Mouse (Mus musculus) cortical plate, adult 2 months (tissue): ENCODE results near the gene 7420426K07Rik. TPM values are rescaled to one million over a fixed set of nuclear protein-coding genes. Genes with fewer than 3 reads are reported as not detected.

Experiments used
- H3K27ac ChIP-seq: fragments of 200-500 bp; 2 replicates; pipeline ENCODE4 v1.5.1; 2012; ENCODE audit warnings: low read length, control low read depth, inconsistent platforms; ENCODE audit not compliant: insufficient read depth
- H3K4me1 ChIP-seq: fragments of 200-500 bp; 2 replicates; pipeline ENCODE4 v1.6.1; 2011; ENCODE audit warnings: low read length; ENCODE audit not compliant: control insufficient read depth, insufficient read depth
- H3K4me3 ChIP-seq: fragments of 200-500 bp; 2 replicates; pipeline ENCODE4 v1.5.1; 2011; ENCODE audit warnings: mild to moderate bottlenecking, low read length, control low read depth; ENCODE audit not compliant: insufficient read depth
- CTCF ChIP-seq: fragments of 200-500 bp; IDR thresholded peaks from 2 replicates; pipeline ENCODE4 v1.5.1; 2011; ENCODE audit warnings: mild to moderate bottlenecking, control low read depth, low read length; ENCODE audit not compliant: insufficient read depth; ENCODE audit errors: extremely low read depth
- POLR2A ChIP-seq: fragments of 200-500 bp; IDR thresholded peaks from 2 replicates; pipeline ENCODE4 v1.6.1; 2011; ENCODE audit warnings: mild to moderate bottlenecking, low read length, control low read depth; ENCODE audit not compliant: insufficient read depth; ENCODE audit errors: extremely low read depth
- polyA plus RNA-seq: library from polyadenylated mRNA; depleted of rRNA; stranded (reverse); fragments of >200 nt; gene quantifications from 2 replicates; pipeline ENCODE4 v1.2.3, GENCODE M21; 2012; rRNA removed

The 7420426K07Rik gene
- not detected in 2 replicates for polyA plus RNA-seq

DNA sequence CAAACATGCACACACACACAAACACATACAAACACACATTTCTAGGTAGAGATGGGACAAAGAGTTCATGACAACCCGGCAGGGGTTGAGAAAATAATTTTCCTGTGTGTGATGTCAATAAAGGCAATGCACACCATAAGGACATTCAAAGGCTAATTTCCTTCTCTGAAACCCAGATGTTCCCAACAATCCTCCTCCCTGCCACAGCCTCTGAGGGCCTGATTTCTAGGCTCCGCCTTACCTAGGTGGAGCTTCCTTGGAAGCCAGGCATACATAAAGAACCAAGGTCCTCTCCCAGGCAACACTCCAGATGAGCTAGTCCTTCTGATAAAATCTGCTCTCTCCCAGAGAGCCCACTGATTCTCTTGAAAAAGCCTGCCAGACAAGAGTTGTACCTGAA lies at the start of gene 7420426K07Rik:
Gene 7420426K07Rik, plus strand, starts transcription at position 301 of the 400 bp plus-strand sequence.
- no peak within 1 kb of the TSS for H3K27ac ChIP-seq
- TF ChIP-seq POLR2A (no peak), CTCF (no peak)

GRCm38 (mm10) chr9:98856210-98856609 lies 46.7 kb upstream of the 7420426K07Rik start, which contains the start of gene Prr23a2:
Prr23a2 (plus strand) TSS chr9:98856494.
- TF ChIP-seq CTCF (no peak), POLR2A (no peak)
- Histone ChIP-seq H3K27ac (no peak within 1 kb of the TSS), H3K4me1 (no peaks in the 10 kb centered on the region), H3K4me3 (no peak within 1 kb of the TSS)

More for the DNA sequence above, at the start of gene 7420426K07Rik:
- Histone ChIP-seq H3K4me1 (no peaks in the 10 kb centered on the region), H3K4me3 (no peak within 1 kb of the TSS)

DNA sequence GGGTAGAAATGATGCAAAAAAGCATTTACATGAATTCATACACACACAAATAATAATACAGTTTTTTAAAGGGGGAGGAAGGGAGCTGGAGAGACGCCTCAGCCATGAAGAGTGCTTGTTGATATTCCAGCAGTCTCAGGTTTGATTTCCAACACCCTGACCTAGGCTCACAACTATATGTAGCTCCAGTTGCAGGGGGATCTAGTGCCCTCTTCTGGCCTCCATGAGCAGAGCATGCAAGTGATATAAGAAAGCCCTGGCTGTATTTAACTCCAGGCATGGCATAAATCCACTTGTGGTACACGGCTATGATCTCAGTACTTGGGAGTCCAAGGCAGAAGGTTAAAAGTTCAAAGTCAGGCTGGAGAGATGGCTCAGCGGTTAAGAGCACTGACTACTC lies 39.5 kb upstream of the 7420426K07Rik start:
- H3K4me3 ChIP-seq = no peak overlapping the region
- H3K27ac ChIP-seq = no peak overlapping the region
- TF ChIP-seq CTCF (peak; percentile 17; the same call in 1 of the 2 replicates), POLR2A (no peak)
- no peaks in the 10 kb centered on the region for H3K4me1 ChIP-seq

GRCm38 (mm10) chr9:98864571-98864970 lies 38.3 kb upstream of the 7420426K07Rik start, which contains the start of gene Prr23a3:
Prr23a3 (plus strand) TSS chr9:98864767.
- TF ChIP-seq POLR2A = no peak
- TF ChIP-seq CTCF = no peak
- Histone ChIP-seq H3K4me1 (no peaks in the 10 kb centered on the region), H3K27ac (no peak within 1 kb of the TSS), H3K4me3 (no peak within 1 kb of the TSS)

DNA sequence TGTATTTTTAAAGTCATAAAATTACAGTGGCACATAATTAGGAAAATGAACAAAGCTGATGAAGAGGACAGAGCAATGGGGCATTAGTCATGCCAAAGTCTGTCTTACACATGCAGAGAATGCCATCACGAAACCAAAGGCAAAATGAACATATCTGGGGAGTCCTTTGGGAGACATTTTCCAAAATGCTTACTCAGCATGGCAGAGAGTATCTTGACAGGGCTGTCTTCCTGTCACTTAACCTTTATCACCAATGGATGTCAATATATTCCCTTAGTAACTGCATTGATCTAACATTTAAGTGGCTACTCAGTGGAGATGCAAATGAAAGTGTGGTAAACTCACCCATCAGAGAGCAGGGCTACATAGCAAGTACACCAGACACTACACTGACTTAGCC lies 1.4 kb upstream of the 7420426K07Rik start:
- Histone ChIP-seq H3K4me1 (no peaks in the 10 kb centered on the region), H3K27ac (no peak overlapping the region), H3K4me3 (no peak overlapping the region)
- TF ChIP-seq CTCF (no peak), POLR2A (no peak)

GRCm38 (mm10) chr9:98920629-98921523 lies 18.0 kb downstream of the 7420426K07Rik start:
- Histone ChIP-seq H3K4me3 (no peak overlapping the region), H3K4me1 (peaks cover 1% of the 10 kb centered on the region), H3K27ac (no peak overlapping the region)
- TF ChIP-seq POLR2A (no peak), CTCF (no peak)

DNA sequence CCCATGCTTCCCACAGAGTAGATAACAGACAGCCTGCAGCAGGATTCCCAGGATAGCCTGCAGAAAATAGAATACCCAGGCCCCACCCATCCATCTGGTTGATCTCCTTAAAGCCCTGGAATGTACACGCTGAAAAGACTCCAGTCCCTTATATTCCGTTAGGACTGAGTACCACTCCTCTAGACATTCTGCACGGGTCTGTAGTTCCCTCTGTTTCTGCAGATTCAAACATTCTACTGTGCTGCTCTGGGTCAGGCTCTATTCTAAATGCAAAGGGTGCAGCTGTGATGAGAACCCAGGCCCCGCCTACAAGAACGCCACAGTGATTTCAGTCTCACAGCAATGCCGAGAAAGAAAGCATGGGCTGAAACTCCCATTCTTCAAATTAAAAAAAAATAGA lies 20.2 kb downstream of the 7420426K07Rik start:
- TF ChIP-seq CTCF (no peak), POLR2A (no peak)
- Histone ChIP-seq H3K27ac (no peak overlapping the region), H3K4me3 (no peak overlapping the region), H3K4me1 (peaks cover 1% of the 10 kb centered on the region)

GRCm38 (mm10) chr9:98924183-98924582 lies 21.3 kb downstream of the 7420426K07Rik start:
- Histone ChIP-seq H3K4me3 (no peak overlapping the region), H3K4me1 (peaks cover 1% of the 10 kb centered on the region), H3K27ac (no peak overlapping the region)
- TF ChIP-seq POLR2A (no peak), CTCF (no peak)

GRCm38 (mm10) chr9:98929496-98929895 lies 26.6 kb downstream of the 7420426K07Rik start:
- no peak overlapping the region for H3K27ac ChIP-seq
- H3K4me3 ChIP-seq = no peak overlapping the region
- no peaks in the 10 kb centered on the region for H3K4me1 ChIP-seq
- TF ChIP-seq POLR2A (no peak), CTCF (no peak)

DNA sequence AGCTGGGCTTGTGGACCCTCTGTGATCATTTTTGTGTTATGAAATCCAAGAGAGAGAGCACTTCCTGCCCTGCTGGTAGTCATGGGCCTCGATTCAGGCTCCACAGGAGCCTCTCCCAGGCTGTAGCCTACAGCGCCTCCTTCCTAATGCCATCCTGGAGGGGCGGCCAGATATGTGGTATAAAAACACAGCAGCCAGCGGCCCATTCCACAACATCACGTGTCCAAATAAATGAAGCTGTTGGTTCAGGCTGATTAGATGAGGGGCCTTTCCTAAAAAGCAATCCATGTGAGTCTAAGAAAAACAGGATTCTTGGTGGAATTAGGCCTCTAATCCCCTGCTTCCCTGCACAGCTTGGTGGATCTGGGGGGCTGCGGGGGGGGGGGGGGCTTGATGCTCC lies 30.0 kb downstream of the 7420426K07Rik start:
- no peak overlapping the region for H3K4me3 ChIP-seq
- TF ChIP-seq CTCF (no peak), POLR2A (no peak)
- H3K27ac ChIP-seq = no peak overlapping the region
- no peaks in the 10 kb centered on the region for H3K4me1 ChIP-seq
